Mouse (Mus musculus) forebrain, postnatal 0 days (tissue): ENCODE data around the gene Gabbr2. TPM values are rescaled to one million over a fixed set of nuclear protein-coding genes. Genes with fewer than 3 reads are reported as not detected.

ENCODE experiments used
- ATAC-seq: fragments of 200-750 bp; cut with Nextera tagmentation; 2 replicates; pipeline ENCODE4 v1.8.0; 2017; ENCODE audit warnings: mild to moderate bottlenecking, moderate library complexity
- DNase-seq: peaks from one replicate; pipeline ENCODE4 v3.0.0-alpha.2; 2015
- H3K27ac ChIP-seq: fragments of 300-500 bp; sonication (generic); 2 replicates; pipeline ENCODE4 v1.5.1; 2014; ENCODE audit warnings: low read depth, mild to moderate bottlenecking, antibody characterized with exemption, low read length, moderate library complexity, mixed read lengths
- H3K27me3 ChIP-seq: fragments of 300-500 bp; sonication (generic); 2 replicates; pipeline ENCODE4 v1.6.1; 2014; ENCODE audit warnings: mild to moderate bottlenecking, low read length, mixed read lengths; ENCODE audit not compliant: insufficient read depth
- H3K36me3 ChIP-seq: fragments of 300-500 bp; sonication (generic); 2 replicates; pipeline ENCODE4 v1.6.1; 2014; ENCODE audit warnings: mild to moderate bottlenecking, moderate library complexity; ENCODE audit not compliant: insufficient read depth
- H3K4me1 ChIP-seq: fragments of 300-500 bp; sonication (generic); 2 replicates; pipeline ENCODE4 v1.6.1; 2014; ENCODE audit warnings: antibody characterized with exemption; ENCODE audit not compliant: insufficient read depth
- H3K4me2 ChIP-seq: fragments of 300-500 bp; sonication (generic); 2 replicates; pipeline ENCODE4 v1.6.1; 2014; ENCODE audit warnings: low read depth, mild to moderate bottlenecking, moderate library complexity
- H3K4me3 ChIP-seq: fragments of 300-500 bp; sonication (generic); 2 replicates; pipeline ENCODE4 v1.5.1; 2014; ENCODE audit warnings: low read depth, low read length, mixed read lengths
- H3K9ac ChIP-seq: fragments of 300-500 bp; sonication (generic); 2 replicates; pipeline ENCODE4 v1.6.1; 2014; ENCODE audit warnings: mild to moderate bottlenecking
- H3K9me3 ChIP-seq: fragments of 300-500 bp; sonication (generic); 2 replicates; pipeline ENCODE4 v1.6.1; 2016; ENCODE audit warnings: low read length
- CTCF ChIP-seq: sonication (generic); IDR thresholded peaks from 2 replicates; pipeline ENCODE4 v1.5.1; 2016; ENCODE audit warnings: antibody characterized with exemption, control low read depth, low read depth
- WGBS: fragments of 180-500 bp; shearing (Covaris S2); extraction: QIAGEN DNeasy Blood & Tissue Kit; methylation state at CpG from one replicate; pipeline ENCODE4 v1.1.7; 2014; 5-methylcytosine and 5-hydroxymethylcytosine counted together
- polyA plus RNA-seq: library from polyadenylated mRNA; unstranded; fragments of >200 nt; fragmentation: Nextera tagmentation; extraction: Ambion mirVana; gene quantifications from 2 replicates; pipeline ENCODE4 v1.2.1, GENCODE M21; 2015
- total RNA-seq: library from RNA; depleted of rRNA; stranded (reverse); fragments of >200 nt; gene quantifications from 2 replicates; pipeline ENCODE4 v1.2.3, GENCODE M21; 2014

Gabbr2 gene
- total and polyA plus RNA-seq, 2 experiments from 2014 or later = 14.7 to 65.3 TPM

DNA sequence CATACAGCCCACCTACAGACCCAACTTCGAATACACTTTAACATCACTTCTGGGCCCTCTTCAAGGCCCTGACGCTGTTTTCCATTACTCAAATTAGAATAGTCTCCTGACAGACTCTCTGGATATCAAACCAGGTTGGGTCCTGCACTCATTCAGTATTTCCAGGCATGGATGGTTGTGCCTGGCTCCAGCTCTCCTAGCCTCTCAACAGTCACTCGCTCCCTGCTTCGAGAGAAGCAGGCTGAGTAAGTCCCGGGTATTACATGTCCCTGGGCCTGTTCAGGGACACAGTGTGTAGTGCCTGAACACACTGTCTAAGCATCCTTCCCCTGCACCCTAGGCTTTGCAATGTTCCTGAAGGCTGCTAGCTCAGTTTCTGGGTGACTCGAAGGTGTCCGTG is 14.5 kb downstream of the Gabbr2 start:
- WGBS = 92% methylated on average over 7 of the region's 7 CpGs
- no peak for TF ChIP-seq CTCF
- no peak for DNase-seq

DNA sequence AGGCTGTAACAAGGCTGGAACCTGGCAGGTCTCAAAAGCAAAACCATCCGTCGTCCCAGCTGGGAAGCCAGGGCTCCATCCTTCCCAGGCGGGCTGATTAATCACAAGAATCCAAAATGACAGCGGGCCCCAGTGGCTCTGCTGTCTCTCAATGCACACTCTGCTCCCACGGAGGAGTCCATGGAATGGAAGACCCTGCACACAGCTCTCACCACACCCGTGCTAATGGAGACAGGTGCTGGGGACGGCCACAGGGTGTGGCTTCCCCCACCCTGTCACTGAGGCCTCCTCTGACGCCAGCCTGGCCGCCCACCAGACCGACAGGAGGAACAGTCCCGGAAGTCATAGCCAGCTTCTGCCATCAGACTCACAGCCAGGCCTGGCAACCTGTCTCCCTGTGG is 15.0 kb downstream of the Gabbr2 start:
- H3K27me3 ChIP-seq = no peaks in the 10 kb centered on the region
- H3K36me3 ChIP-seq = no peaks in the 10 kb centered on the region
- H3K4me1 ChIP-seq = no peaks in the 10 kb centered on the region
- no peaks in the 10 kb centered on the region for H3K9me3 ChIP-seq
- no peak overlapping the region for H3K9ac ChIP-seq
- ATAC-seq (peak; percentile 23; the same call in 1 of the 2 replicates), DNase-seq (no peak)
- WGBS = 70% methylated on average over 11 of the region's 11 CpGs
- no peak for TF ChIP-seq CTCF
- no peak overlapping the region for H3K27ac ChIP-seq
- H3K4me2 ChIP-seq = no peak overlapping the region
- H3K4me3 ChIP-seq = no peak overlapping the region

More for the DNA sequence above, 14.5 kb downstream of the Gabbr2 start:
- no peak overlapping the region for H3K27ac ChIP-seq
- no peaks in the 10 kb centered on the region for H3K36me3 ChIP-seq
- H3K9me3 ChIP-seq = no peaks in the 10 kb centered on the region
- no peak overlapping the region for H3K9ac ChIP-seq
- H3K4me1 ChIP-seq = no peaks in the 10 kb centered on the region
- H3K27me3 ChIP-seq = no peaks in the 10 kb centered on the region
- ATAC-seq = no peak
- H3K4me3 ChIP-seq = no peak overlapping the region
- no peak overlapping the region for H3K4me2 ChIP-seq

DNA sequence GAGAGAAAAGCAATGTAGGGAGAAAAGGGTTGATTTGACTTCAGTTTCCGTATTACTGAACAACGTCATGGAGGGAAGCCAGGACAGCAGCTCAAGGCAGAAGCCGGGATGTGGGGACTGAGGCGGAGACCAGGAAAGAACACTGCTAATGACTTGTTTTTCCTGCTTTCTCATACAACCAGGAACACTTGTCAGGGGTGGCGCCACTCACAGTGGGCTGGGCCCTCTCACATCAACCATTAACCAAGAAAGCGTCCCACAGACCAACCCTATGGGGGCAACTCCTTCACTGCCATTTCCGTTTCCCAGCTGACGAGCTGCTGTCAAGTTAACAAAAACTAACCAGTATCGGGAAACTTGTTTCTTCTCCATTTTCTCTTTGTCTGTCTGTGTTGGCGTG is 18.4 kb downstream of the Gabbr2 start:
- H3K9me3 ChIP-seq = no peaks in the 10 kb centered on the region
- no peaks in the 10 kb centered on the region for H3K27me3 ChIP-seq
- WGBS = 68% methylated on average over 10 of the region's 10 CpGs
- no peaks in the 10 kb centered on the region for H3K4me1 ChIP-seq
- DNase-seq (no peak), ATAC-seq (no peak)
- H3K27ac ChIP-seq = no peak overlapping the region
- no peak overlapping the region for H3K4me2 ChIP-seq
- H3K9ac ChIP-seq = no peak overlapping the region
- no peaks in the 10 kb centered on the region for H3K36me3 ChIP-seq
- H3K4me3 ChIP-seq = no peak overlapping the region
- no peak for TF ChIP-seq CTCF

DNA sequence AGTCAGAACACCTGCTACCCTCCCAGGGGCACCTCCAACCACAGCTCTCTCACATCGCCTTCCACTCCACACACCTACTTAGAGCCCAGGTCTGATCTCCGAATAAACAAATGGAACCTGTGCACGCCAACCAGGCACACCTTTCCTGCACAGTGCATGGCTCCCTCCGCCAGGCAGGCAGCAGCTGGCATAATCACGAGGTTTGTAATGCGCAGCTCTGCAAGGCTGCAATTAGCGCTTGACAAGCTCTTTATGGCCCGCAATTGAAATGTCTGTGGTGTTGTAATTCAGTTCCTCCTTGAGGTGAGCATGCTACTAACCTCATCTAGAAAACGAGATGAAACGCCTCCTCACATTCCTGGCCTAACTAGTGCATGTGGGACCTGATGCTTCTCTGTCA is 23.7 kb downstream of the Gabbr2 start:
- no peaks in the 10 kb centered on the region for H3K9me3 ChIP-seq
- no peak overlapping the region for H3K4me3 ChIP-seq
- no peak overlapping the region for H3K27ac ChIP-seq
- 80% methylated on average over 10 of the region's 10 CpGs for WGBS
- ATAC-seq = peak; percentile 58
- H3K9ac ChIP-seq = no peak overlapping the region
- H3K36me3 ChIP-seq = no peaks in the 10 kb centered on the region
- no peaks in the 10 kb centered on the region for H3K27me3 ChIP-seq
- no peak overlapping the region for H3K4me2 ChIP-seq
- no peak for TF ChIP-seq CTCF
- H3K4me1 ChIP-seq = no peaks in the 10 kb centered on the region
- DNase-seq = no peak

DNA sequence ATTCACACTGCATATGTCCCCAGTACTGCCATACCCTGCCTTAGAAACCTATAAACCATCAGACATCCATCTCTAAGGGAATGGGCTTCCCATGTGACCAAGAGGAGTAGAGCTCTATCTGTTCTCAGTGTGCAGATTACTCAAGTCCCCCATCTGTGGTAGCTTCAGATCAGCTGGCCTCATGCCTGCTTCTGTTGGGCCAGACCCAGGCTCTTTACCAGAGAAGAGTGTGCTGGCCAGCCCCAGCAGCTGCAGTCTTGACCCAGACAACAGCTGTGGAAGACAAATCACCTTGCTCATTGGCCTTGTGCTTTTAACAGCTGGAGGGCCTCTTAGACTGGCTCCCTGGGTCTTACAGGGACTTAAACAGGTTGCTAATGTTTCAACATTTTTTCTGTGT is 25.1 kb downstream of the Gabbr2 start:
- no peak for TF ChIP-seq CTCF
- Histone ChIP-seq H3K27ac (no peak overlapping the region), H3K27me3 (no peaks in the 10 kb centered on the region), H3K4me1 (no peaks in the 10 kb centered on the region), H3K9me3 (no peaks in the 10 kb centered on the region), H3K4me3 (no peak overlapping the region), H3K4me2 (no peak overlapping the region), H3K9ac (no peak overlapping the region), H3K36me3 (no peaks in the 10 kb centered on the region)
- DNase-seq (no peak), ATAC-seq (no peak)

DNA sequence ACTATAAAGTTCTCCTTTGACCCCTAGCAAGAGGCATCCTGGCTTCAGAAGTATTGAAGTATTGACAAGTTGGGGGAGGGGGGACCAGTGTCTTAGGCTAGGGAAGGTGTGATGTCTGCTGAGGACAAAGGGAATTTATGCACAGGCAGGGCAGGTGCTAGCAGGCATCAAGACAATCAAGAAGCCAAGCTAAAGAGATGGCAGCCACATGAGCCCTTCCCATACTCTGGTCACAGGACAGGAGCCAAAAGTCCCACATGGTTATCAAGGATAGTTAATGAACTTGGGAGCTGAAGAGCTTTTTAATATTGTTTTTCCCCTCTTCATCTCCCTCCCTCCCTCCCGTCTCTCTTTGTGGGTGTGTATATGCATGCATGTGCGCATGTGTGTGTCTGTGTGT is 30.3 kb downstream of the Gabbr2 start:
- H3K9ac ChIP-seq = no peak overlapping the region
- no peaks in the 10 kb centered on the region for H3K4me1 ChIP-seq
- TF ChIP-seq CTCF = no peak
- no peak overlapping the region for H3K27ac ChIP-seq
- WGBS = 90% methylated on average over 2 of the region's 2 CpGs
- H3K27me3 ChIP-seq = no peaks in the 10 kb centered on the region
- no peaks in the 10 kb centered on the region for H3K36me3 ChIP-seq
- DNase-seq (no peak), ATAC-seq (no peak)
- no peak overlapping the region for H3K4me2 ChIP-seq
- H3K4me3 ChIP-seq = no peak overlapping the region
- H3K9me3 ChIP-seq = no peaks in the 10 kb centered on the region

DNA sequence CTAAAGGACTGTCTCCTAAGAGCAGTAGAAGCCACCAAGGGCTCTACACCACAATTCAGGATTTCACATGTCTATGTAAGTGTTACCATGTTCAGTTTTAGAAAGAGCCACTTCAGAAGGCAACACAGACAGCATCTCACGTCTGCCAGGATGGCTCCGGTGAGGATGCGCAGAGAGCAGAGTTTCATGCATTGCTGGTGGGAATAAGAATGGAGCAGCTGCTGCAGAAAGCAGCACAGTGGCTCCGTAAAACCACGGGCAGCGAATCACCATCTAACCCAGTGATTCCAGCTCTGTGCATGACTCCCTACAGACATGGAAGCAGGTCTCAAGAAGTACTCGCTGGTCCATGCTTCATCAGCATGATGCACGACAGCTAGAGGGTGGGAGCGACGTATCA is 31.5 kb downstream of the Gabbr2 start:
- no peak overlapping the region for H3K4me3 ChIP-seq
- 86% methylated on average over 10 of the region's 10 CpGs for WGBS
- H3K27ac ChIP-seq = no peak overlapping the region
- no peaks in the 10 kb centered on the region for H3K4me1 ChIP-seq
- H3K36me3 ChIP-seq = no peaks in the 10 kb centered on the region
- H3K9me3 ChIP-seq = no peaks in the 10 kb centered on the region
- ATAC-seq (no peak), DNase-seq (no peak)
- H3K27me3 ChIP-seq = no peaks in the 10 kb centered on the region
- no peak overlapping the region for H3K4me2 ChIP-seq
- H3K9ac ChIP-seq = no peak overlapping the region
- no peak for TF ChIP-seq CTCF

DNA sequence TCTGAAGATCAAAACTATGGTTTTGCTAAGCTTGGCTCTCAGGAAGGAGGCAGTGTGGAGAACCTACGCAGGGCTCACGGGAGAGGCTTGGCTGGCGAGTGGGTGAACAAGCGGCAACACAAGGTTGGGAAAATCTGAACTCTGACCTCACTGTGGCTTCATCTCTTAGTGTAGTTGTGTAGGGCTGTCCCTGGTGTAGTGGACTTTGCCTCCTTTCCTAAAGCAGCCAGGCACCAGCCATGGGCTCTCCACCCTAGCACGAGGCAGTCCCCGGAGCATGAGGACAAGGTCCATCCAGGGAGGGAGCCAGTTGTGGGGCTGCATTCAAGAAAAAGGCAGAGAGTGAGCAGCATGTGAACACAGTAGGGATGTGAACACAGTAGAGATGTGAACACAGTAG is 31.9 kb downstream of the Gabbr2 start:
- TF ChIP-seq CTCF = no peak
- H3K4me3 ChIP-seq = no peak overlapping the region
- 96% methylated on average over 6 of the region's 6 CpGs for WGBS
- no peaks in the 10 kb centered on the region for H3K4me1 ChIP-seq
- no peak overlapping the region for H3K27ac ChIP-seq
- no peaks in the 10 kb centered on the region for H3K9me3 ChIP-seq
- H3K36me3 ChIP-seq = no peaks in the 10 kb centered on the region
- no peak overlapping the region for H3K9ac ChIP-seq
- no peak for ATAC-seq
- no peak overlapping the region for H3K4me2 ChIP-seq
- H3K27me3 ChIP-seq = no peaks in the 10 kb centered on the region
- DNase-seq = no peak
